Mouse (Mus musculus) liver, postnatal 0 days (tissue): Measurements from ENCODE around the gene Gm13030.

Experiments
- CTCF ChIP-seq: sonication (generic); IDR thresholded peaks from 2 replicates; pipeline ENCODE4 v1.5.1; 2016; ENCODE audit warnings: antibody characterized with exemption, low read depth
- EP300 ChIP-seq: IDR thresholded peaks from 2 replicates; pipeline ENCODE4 v1.6.1; 2016; ENCODE audit warnings: antibody characterized with exemption, low read depth, mild to moderate bottlenecking

DNA sequence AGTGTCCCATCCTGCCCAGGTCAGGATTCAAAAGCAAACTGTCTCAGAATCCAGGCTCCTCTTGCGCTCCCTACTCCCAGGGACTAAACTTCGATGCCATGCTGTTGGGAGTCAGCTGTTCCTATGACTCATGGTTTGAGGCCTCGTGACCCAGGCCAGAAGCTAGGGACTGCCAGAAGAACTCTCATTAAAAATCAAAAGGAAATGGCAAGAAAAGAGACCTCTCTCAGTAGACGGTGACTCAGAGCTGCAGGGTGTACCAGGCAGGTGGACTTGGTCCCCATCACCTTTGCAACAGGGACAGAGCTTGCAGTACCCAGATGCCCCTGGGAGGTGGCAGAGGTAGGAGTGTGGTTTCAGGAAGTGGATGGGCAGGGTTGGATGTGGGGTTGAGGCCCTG, 4.0 kb upstream of the Gm13030 start, which contains the start of gene Pla2g2e:
- no peak for TF ChIP-seq EP300
- no peak for TF ChIP-seq CTCF
